Mouse (Mus musculus): Measurements from ENCODE around the gene Gucd1. TPM values are rescaled to one million over a fixed set of nuclear protein-coding genes. Genes with fewer than 3 reads are reported as not detected.
"Not testable (repeated sequence)": the region's sequence is repeated elsewhere in the genome, so short reads cannot be mapped to it uniquely, and the experiment has no call there.

Gene Gucd1
- 113 and 117 TPM in 2 replicates for total RNA-seq (2014; rRNA removed; ENCODE audit: low replicate concordance)
- polyA plus RNA-seq (2015; fragmentation: Nextera tagmentation; extraction: Ambion mirVana): 25.4 and 28.0 TPM in 2 replicates

GRCm38 (mm10) chr10:75517758-75518143 lies at the start of gene Gucd1:
Gene Gucd1, minus strand, starts transcription at chr10:75517972.
- peak within 1 kb of the TSS; percentile 69 for H3K4me3 ChIP-seq (ENCODE audit: low read depth, low read length)
- DNase-seq (ENCODE audit: low spot score) (peak; percentile 94), ATAC-seq (ENCODE audit: insufficient read depth, low read depth) (peak; percentile 89)
- H3K9me3 ChIP-seq (replicated peaks; ENCODE audit: control insufficient read depth, low read length): no peaks in the 10 kb centered on the region
- H3K4me1 ChIP-seq (ENCODE audit: control insufficient read depth, insufficient read depth): peaks cover 22% of the 10 kb centered on the region
- H3K27me3 ChIP-seq (ENCODE audit: control insufficient read depth, insufficient read depth, low read length): no peaks in the 10 kb centered on the region
- WGBS: 0% methylated on average over 20 of the region's 20 CpGs
- peak within 1 kb of the TSS; percentile 87 for H3K4me2 ChIP-seq (ENCODE audit: low read depth, low read length)
- TF ChIP-seq CTCF (IDR thresholded peaks at IDR 0.05; ENCODE audit: low read depth) (no peak), EP300 (IDR thresholded peaks at IDR 0.05; ENCODE audit: low read depth) (peak; percentile 74)
- peak within 1 kb of the TSS; percentile 100 for H3K27ac ChIP-seq (ENCODE audit: low read depth)
- H3K9ac ChIP-seq (replicated peaks; ENCODE audit: low read depth, low read length): peak within 1 kb of the TSS; percentile 85
- H3K36me3 ChIP-seq (replicated peaks; ENCODE audit: control insufficient read depth, insufficient read depth, low read length): peaks cover 33% of the 10 kb centered on the region

GRCm38 (mm10) chr10:75566765-75567164 lies 49.0 kb upstream of the Gucd1 start:
- not testable (repeated sequence) for H3K9ac ChIP-seq (replicated peaks; ENCODE audit: low read depth, low read length); H3K4me3 ChIP-seq (ENCODE audit: low read depth, low read length); H3K27me3 ChIP-seq (ENCODE audit: control insufficient read depth, insufficient read depth, low read length); H3K27ac ChIP-seq (ENCODE audit: low read depth); H3K36me3 ChIP-seq (replicated peaks; ENCODE audit: control insufficient read depth, insufficient read depth, low read length); ATAC-seq (ENCODE audit: insufficient read depth, low read depth); DNase-seq (ENCODE audit: low spot score); H3K4me2 ChIP-seq (ENCODE audit: low read depth, low read length); H3K4me1 ChIP-seq (ENCODE audit: control insufficient read depth, insufficient read depth); H3K9me3 ChIP-seq (replicated peaks; ENCODE audit: control insufficient read depth, low read length)
- WGBS: 83% methylated on average over 2 of the region's 2 CpGs

- TF ChIP-seq EP300 (IDR thresholded peaks at IDR 0.05; ENCODE audit: low read depth) (no peak), CTCF (IDR thresholded peaks at IDR 0.05; ENCODE audit: low read depth) (no peak)
- Histone ChIP-seq H3K4me3 (ENCODE audit: low read depth, low read length) (no peak overlapping the region), H3K9me3 (replicated peaks; ENCODE audit: control insufficient read depth, low read length) (no peaks in the 10 kb centered on the region), H3K9ac (replicated peaks; ENCODE audit: low read depth, low read length) (no peak overlapping the region), H3K27ac (ENCODE audit: low read depth) (no peak overlapping the region), H3K4me1 (ENCODE audit: control insufficient read depth, insufficient read depth) (no peaks in the 10 kb centered on the region), H3K4me2 (ENCODE audit: low read depth, low read length) (no peak overlapping the region), H3K36me3 (replicated peaks; ENCODE audit: control insufficient read depth, insufficient read depth, low read length) (no peaks in the 10 kb centered on the region), H3K27me3 (ENCODE audit: control insufficient read depth, insufficient read depth, low read length) (peaks cover 13% of the 10 kb centered on the region)
- ATAC-seq (ENCODE audit: insufficient read depth, low read depth) (no peak), DNase-seq (ENCODE audit: low spot score) (no peak)
- 76% methylated on average over 5 of the region's 5 CpGs for WGBS
These were observed 48.5 kb upstream of the Gucd1 start for GRCm38 (mm10) chr10:75566321-75566720.

- Histone ChIP-seq H3K9me3 (replicated peaks; ENCODE audit: control insufficient read depth, low read length) (no peaks in the 10 kb centered on the region), H3K9ac (replicated peaks; ENCODE audit: low read depth, low read length) (no peak overlapping the region), H3K4me2 (ENCODE audit: low read depth, low read length) (no peak overlapping the region), H3K4me1 (ENCODE audit: control insufficient read depth, insufficient read depth) (no peaks in the 10 kb centered on the region), H3K27me3 (ENCODE audit: control insufficient read depth, insufficient read depth, low read length) (peaks cover 17% of the 10 kb centered on the region), H3K4me3 (ENCODE audit: low read depth, low read length) (no peak overlapping the region), H3K36me3 (replicated peaks; ENCODE audit: control insufficient read depth, insufficient read depth, low read length) (no peaks in the 10 kb centered on the region), H3K27ac (ENCODE audit: low read depth) (no peak overlapping the region)
- WGBS: 80% methylated on average over 7 of the region's 7 CpGs
- TF ChIP-seq EP300 (IDR thresholded peaks at IDR 0.05; ENCODE audit: low read depth) (no peak), CTCF (IDR thresholded peaks at IDR 0.05; ENCODE audit: low read depth) (no peak)
- DNase-seq (ENCODE audit: low spot score): no peak
- ATAC-seq (ENCODE audit: insufficient read depth, low read depth): no peak
These were observed 48.1 kb upstream of the Gucd1 start for GRCm38 (mm10) chr10:75565906-75566305.

GRCm38 (mm10) chr10:75565436-75565835 lies 47.7 kb upstream of the Gucd1 start:
- Histone ChIP-seq H3K27me3 (ENCODE audit: control insufficient read depth, insufficient read depth, low read length) (peaks cover 22% of the 10 kb centered on the region), H3K4me2 (ENCODE audit: low read depth, low read length) (no peak overlapping the region), H3K9ac (replicated peaks; ENCODE audit: low read depth, low read length) (no peak overlapping the region), H3K27ac (ENCODE audit: low read depth) (no peak overlapping the region), H3K4me1 (ENCODE audit: control insufficient read depth, insufficient read depth) (0 out of 2 replicates have a peak, but pooled peaks cover 1% of the 10 kb centered on the region), H3K4me3 (ENCODE audit: low read depth, low read length) (no peak overlapping the region), H3K36me3 (replicated peaks; ENCODE audit: control insufficient read depth, insufficient read depth, low read length) (no peaks in the 10 kb centered on the region), H3K9me3 (replicated peaks; ENCODE audit: control insufficient read depth, low read length) (no peaks in the 10 kb centered on the region)
- ATAC-seq (ENCODE audit: insufficient read depth, low read depth): no peak
- TF ChIP-seq EP300 (IDR thresholded peaks at IDR 0.05; ENCODE audit: low read depth) (no peak), CTCF (IDR thresholded peaks at IDR 0.05; ENCODE audit: low read depth) (no peak)
- no peak for DNase-seq (ENCODE audit: low spot score)
- WGBS: 51% methylated on average over 6 of the region's 6 CpGs

GRCm38 (mm10) chr10:75564687-75565265 lies 47.0 kb upstream of the Gucd1 start:
- Histone ChIP-seq H3K36me3 (replicated peaks; ENCODE audit: control insufficient read depth, insufficient read depth, low read length) (no peaks in the 10 kb centered on the region), H3K27ac (ENCODE audit: low read depth) (no peak overlapping the region), H3K4me1 (ENCODE audit: control insufficient read depth, insufficient read depth) (0 out of 2 replicates have a peak, but pooled peaks cover 8% of the 10 kb centered on the region), H3K4me3 (ENCODE audit: low read depth, low read length) (no peak overlapping the region), H3K9me3 (replicated peaks; ENCODE audit: control insufficient read depth, low read length) (no peaks in the 10 kb centered on the region), H3K27me3 (ENCODE audit: control insufficient read depth, insufficient read depth, low read length) (peaks cover 22% of the 10 kb centered on the region), H3K9ac (replicated peaks; ENCODE audit: low read depth, low read length) (no peak overlapping the region), H3K4me2 (ENCODE audit: low read depth, low read length) (no peak overlapping the region)
- TF ChIP-seq EP300 (IDR thresholded peaks at IDR 0.05; ENCODE audit: low read depth): no peak
- TF ChIP-seq CTCF (IDR thresholded peaks at IDR 0.05; ENCODE audit: low read depth): no peak
- DNase-seq (ENCODE audit: low spot score): no peak
- no peak for ATAC-seq (ENCODE audit: insufficient read depth, low read depth)
- 75% methylated on average over 12 of the region's 12 CpGs for WGBS

Measured in heart, postnatal 0 days (tissue).